Comparison of ENCODE assay signal across 18 mouse cellular contexts in genomic region chr2:113058914-113059313, GRCm38 (mm10).
DNase-seq lines count a peak whose midpoint lies in the region; ATAC-seq lines count a peak whose summit lies in the region.
"Had no signal": no experiment of that assay in that cellular context is flagged by ENCODE, and none has a peak within 500 bp of the region (broad histone marks: within the 10 kb centered on the region; RNA-seq: fewer than 3 reads in every experiment).

No protein-coding gene starts in this region.

- intact Hi-C loops in left cerebral cortex, postnatal 4 days (cut with DNase I), result no loop called here
- intact Hi-C loops in left cerebral cortex, postnatal 14 days (cut with DNase I), result no loop called here

- WGBS in midbrain, embryonic 11.5 days, result 80% methylated on average over 5 of the region's 5 CpGs
- 58% methylated on average over 5 of the region's 5 CpGs for WGBS in kidney, embryonic 15.5 days

- H3K4me3 ChIP-seq in midbrain, embryonic 11.5 days (ENCODE audit: low read depth, low read length), result no peak overlapping the region
- H3K4me3 ChIP-seq in kidney, embryonic 15.5 days (replicated peaks), result no peak overlapping the region
- H3K4me3 ChIP-seq: intestine, embryonic 15.5 days; liver, embryonic 13.5 days; midbrain, embryonic 15.5 days had no signal

- peak; percentile 24 for DNase-seq in left cerebral cortex, adult 11 months (ENCODE audit: low spot score)
- no peak for DNase-seq in left cerebral cortex, postnatal 4 days
- DNase-seq in layer of hippocampus, adult 9-10 months (ENCODE audit: low spot score), result peak; percentile 63
- peak; percentile 68 to 85 for DNase-seq in left cerebral cortex, postnatal 14 days (ENCODE audit: low spot score in 2 of 2)
- peak; percentile 63 for DNase-seq in telencephalon, adult 2 months (ENCODE audit: low read depth, low spot score)
- no peak for DNase-seq in midbrain, embryonic 11.5 days (ENCODE audit: low spot score, missing footprints)
- DNase-seq in urinary bladder, postnatal 10 days (ENCODE audit: low spot score), result no peak
- DNase-seq: B cell, adult 2 months; cerebellum, adult 9-10 months; heart, postnatal 36 days; kidney, postnatal 14 days; liver, embryonic 13.5 days; lung, postnatal 4 days; thymus, postnatal 36 days had no signal

- H3K36me3 ChIP-seq in midbrain, embryonic 11.5 days (ENCODE audit: control insufficient read depth, insufficient read depth, low read length), result no peaks in the 10 kb centered on the region
- H3K36me3 ChIP-seq in kidney, embryonic 15.5 days, result no peaks in the 10 kb centered on the region
- H3K36me3 ChIP-seq: G1E; intestine, embryonic 15.5 days; liver, embryonic 13.5 days; midbrain, embryonic 15.5 days had no signal

- H3K27ac ChIP-seq in midbrain, embryonic 11.5 days (ENCODE audit: low read depth, low read length), result no peak overlapping the region
- H3K27ac ChIP-seq in kidney, embryonic 15.5 days, result no peak overlapping the region
- H3K27ac ChIP-seq: intestine, embryonic 15.5 days; liver, embryonic 13.5 days; midbrain, embryonic 15.5 days had no signal

- no peaks in the 10 kb centered on the region for H3K27me3 ChIP-seq in midbrain, embryonic 11.5 days (ENCODE audit: control insufficient read depth, insufficient read depth, low read length)
- H3K27me3 ChIP-seq in kidney, embryonic 15.5 days, result no peaks in the 10 kb centered on the region
- H3K27me3 ChIP-seq: intestine, embryonic 15.5 days; liver, embryonic 13.5 days; midbrain, embryonic 15.5 days had no signal

- no peaks in the 10 kb centered on the region for H3K4me1 ChIP-seq in midbrain, embryonic 11.5 days (ENCODE audit: control insufficient read depth, insufficient read depth, low read length)
- H3K4me1 ChIP-seq in kidney, embryonic 15.5 days, result no peaks in the 10 kb centered on the region
- H3K4me1 ChIP-seq: intestine, embryonic 15.5 days; liver, embryonic 13.5 days; midbrain, embryonic 15.5 days had no signal

- no peak for ATAC-seq in midbrain, embryonic 11.5 days (ENCODE audit: low FRiP score)
- no peak for ATAC-seq in kidney, embryonic 15.5 days (replicated peaks; ENCODE audit: low FRiP score)
- ATAC-seq: intestine, embryonic 15.5 days; midbrain, embryonic 15.5 days had no signal

- H3K4me2 ChIP-seq in midbrain, embryonic 11.5 days, result no peak overlapping the region
- H3K4me2 ChIP-seq in kidney, embryonic 15.5 days, result no peak overlapping the region
- H3K4me2 ChIP-seq: intestine, embryonic 15.5 days; liver, embryonic 13.5 days; midbrain, embryonic 15.5 days had no signal

- no peak overlapping the region for H3K9ac ChIP-seq in midbrain, embryonic 11.5 days (ENCODE audit: low read length)
- H3K9ac ChIP-seq in kidney, embryonic 15.5 days, result no peak overlapping the region
- H3K9ac ChIP-seq: intestine, embryonic 15.5 days; liver, embryonic 13.5 days; midbrain, embryonic 15.5 days had no signal

- H3K9me3 ChIP-seq in midbrain, embryonic 11.5 days (ENCODE audit: control insufficient read depth, low read length), result no peaks in the 10 kb centered on the region
- H3K9me3 ChIP-seq in kidney, embryonic 15.5 days (replicated peaks), result no peaks in the 10 kb centered on the region
- H3K9me3 ChIP-seq: intestine, embryonic 15.5 days; liver, embryonic 13.5 days; midbrain, embryonic 15.5 days had no signal

Comparison
In these comparisons a context has a peak if more than half of its experiments do, and no peak if none do; other contexts are left out.
1. DNase-seq: peak in left cerebral cortex, adult 11 months (single experiment), layer of hippocampus, adult 9-10 months (single experiment), left cerebral cortex, postnatal 14 days (2 of 2) and telencephalon, adult 2 months (single experiment); none in left cerebral cortex, postnatal 4 days (single experiment), midbrain, embryonic 11.5 days (single experiment) and urinary bladder, postnatal 10 days (single experiment).